Mouse (Mus musculus) heart, embryonic 14.5 days (tissue): ENCODE measurements around the gene Mecom. TPM values are rescaled to one million over a fixed set of nuclear protein-coding genes. Genes with fewer than 3 reads are reported as not detected.

Experiments used
- ATAC-seq: fragments of 200-750 bp; cut with Nextera tagmentation; 2 replicates; pipeline ENCODE4 v1.8.0; 2017; ENCODE audit warnings: low read depth, moderate TSS enrichment; ENCODE audit not compliant: insufficient number of reproducible peaks, insufficient read depth, low FRiP score
- H3K27ac ChIP-seq, 2 experiments: fragments of 200-500 bp in 1 of 2; fragments of 300-500 bp in 1 of 2; sonication (generic) in 1 of 2; replicated peaks in 1 of 2; 2 replicates each; pipeline ENCODE4 v1.5.1; 2012 to 2014; ENCODE audit warnings: low read depth in 2 of 2, low read length in 2 of 2, control low read depth in 1 of 2, mild to moderate bottlenecking in 1 of 2, mixed read lengths in 1 of 2; ENCODE audit not compliant: control insufficient read depth in 1 of 2, insufficient read depth in 1 of 2
- H3K27me3 ChIP-seq: fragments of 300-500 bp; sonication (generic); 2 replicates; pipeline ENCODE4 v1.6.1; 2014; ENCODE audit warnings: mild to moderate bottlenecking, low read length, control low read depth; ENCODE audit not compliant: control insufficient read depth, insufficient read depth
- H3K36me3 ChIP-seq: fragments of 300-500 bp; sonication (generic); 2 replicates; pipeline ENCODE4 v1.6.1; 2014; ENCODE audit warnings: mild to moderate bottlenecking, control low read depth, low read length, mixed read lengths; ENCODE audit not compliant: control insufficient read depth, insufficient read depth
- H3K4me1 ChIP-seq, 2 experiments: fragments of 200-500 bp in 1 of 2; fragments of 300-500 bp in 1 of 2; sonication (generic) in 1 of 2; 2 replicates each; pipeline ENCODE4 v1.6.1; 2012 to 2014; ENCODE audit warnings: low read length in 2 of 2, control low read depth in 1 of 2, mixed read lengths in 1 of 2; ENCODE audit not compliant: control insufficient read depth in 2 of 2, insufficient read depth in 2 of 2
- H3K4me2 ChIP-seq: fragments of 300-500 bp; sonication (generic); 2 replicates; pipeline ENCODE4 v1.6.1; 2014; ENCODE audit warnings: mild to moderate bottlenecking, low read length
- H3K4me3 ChIP-seq, 2 experiments: fragments of 200-500 bp in 1 of 2; fragments of 300-500 bp in 1 of 2; sonication (generic) in 1 of 2; 2 replicates each; pipeline ENCODE4 v1.5.1; 2012 to 2014; ENCODE audit warnings: low read length in 2 of 2, mild to moderate bottlenecking in 2 of 2, control low read depth in 1 of 2, low read depth in 1 of 2, moderate library complexity in 1 of 2; ENCODE audit not compliant: control insufficient read depth in 1 of 2, insufficient read depth in 1 of 2
- H3K9ac ChIP-seq: fragments of 300-500 bp; sonication (generic); 2 replicates; pipeline ENCODE4 v1.6.1; 2014; ENCODE audit warnings: mild to moderate bottlenecking, low read length
- H3K9me3 ChIP-seq: fragments of 300-500 bp; sonication (generic); 2 replicates; pipeline ENCODE4 v1.6.1; 2016; ENCODE audit warnings: low read length, control low read depth; ENCODE audit not compliant: control insufficient read depth
- WGBS: fragments of 180-500 bp; shearing (Covaris S2); extraction: QIAGEN DNeasy Blood & Tissue Kit; methylation state at CpG from one replicate; pipeline ENCODE4 v1.1.7; 2014; 5-methylcytosine and 5-hydroxymethylcytosine counted together
- polyA plus RNA-seq: library from polyadenylated mRNA; unstranded; fragments of >200 nt; fragmentation: Nextera tagmentation; extraction: Ambion mirVana; gene quantifications from 2 replicates; pipeline ENCODE4 v1.2.1, GENCODE M21; 2014

Gene Mecom
- polyA plus RNA-seq, 1 experiment from 2014 or later, result 23.0 TPM

DNA sequence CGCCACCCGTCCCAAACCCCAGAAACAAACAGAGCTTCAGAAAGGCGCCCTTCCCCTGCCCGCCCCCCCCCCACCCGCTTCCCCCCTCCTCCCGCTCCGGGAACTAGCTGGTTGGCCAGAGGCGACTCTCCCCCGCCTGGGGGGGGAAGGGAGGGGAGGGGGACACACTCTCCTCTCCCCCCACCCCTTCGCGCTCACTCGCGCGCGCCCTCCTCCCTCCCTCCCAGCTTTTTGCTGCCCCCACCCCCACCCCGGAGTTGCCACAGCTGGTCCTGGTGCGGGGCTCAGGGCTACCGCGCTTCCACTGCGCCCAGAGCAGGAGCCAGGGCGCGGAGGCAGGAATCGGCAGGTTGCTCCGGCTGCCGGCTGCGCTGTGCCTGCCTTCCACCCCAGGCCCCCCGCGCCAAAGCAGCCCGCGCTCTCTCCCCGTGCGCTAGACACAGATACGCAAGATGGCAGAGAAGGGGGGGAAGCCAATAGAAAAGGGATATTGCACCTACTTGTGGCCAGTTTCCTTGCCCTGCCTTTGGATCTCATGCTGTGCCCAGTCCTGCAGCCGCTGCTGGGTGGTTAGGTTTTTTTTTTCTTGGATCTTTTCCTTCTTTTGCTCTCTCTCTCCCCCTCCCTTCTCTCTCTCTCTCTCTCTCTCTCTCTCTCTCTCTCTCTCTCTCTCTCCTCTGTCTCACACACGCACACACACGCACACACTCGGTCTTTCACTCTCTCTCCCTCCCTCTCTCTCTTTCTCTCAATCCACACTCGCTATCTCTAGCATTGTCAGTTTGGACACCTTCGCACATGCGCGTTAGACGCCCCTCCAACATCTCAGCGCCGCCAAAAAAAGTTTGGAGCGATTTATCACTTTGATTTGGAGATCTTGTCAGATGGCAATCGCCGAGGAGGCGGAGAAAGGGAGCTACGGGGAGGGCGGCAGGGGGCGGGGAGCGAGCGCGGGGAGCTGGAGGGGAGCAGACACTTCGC, 38.6 kb downstream of the Mecom start:
- WGBS, result 1% methylated on average over 47 of the region's 55 CpGs
- Histone ChIP-seq H3K4me1 (peaks cover 7 to 14% of the 10 kb centered on the region in 2 experiments), H3K4me3 (peak overlapping the region; percentile 69 to 71), H3K27me3 (peaks cover 56% of the 10 kb centered on the region), H3K36me3 (no peaks in the 10 kb centered on the region), H3K9me3 (no peaks in the 10 kb centered on the region), H3K9ac (peak overlapping the region; percentile 80), H3K4me2 (peak overlapping the region; percentile 94), H3K27ac (peak overlapping the region; percentile 90 to 91)
- ATAC-seq, result peak; percentile 22

DNA sequence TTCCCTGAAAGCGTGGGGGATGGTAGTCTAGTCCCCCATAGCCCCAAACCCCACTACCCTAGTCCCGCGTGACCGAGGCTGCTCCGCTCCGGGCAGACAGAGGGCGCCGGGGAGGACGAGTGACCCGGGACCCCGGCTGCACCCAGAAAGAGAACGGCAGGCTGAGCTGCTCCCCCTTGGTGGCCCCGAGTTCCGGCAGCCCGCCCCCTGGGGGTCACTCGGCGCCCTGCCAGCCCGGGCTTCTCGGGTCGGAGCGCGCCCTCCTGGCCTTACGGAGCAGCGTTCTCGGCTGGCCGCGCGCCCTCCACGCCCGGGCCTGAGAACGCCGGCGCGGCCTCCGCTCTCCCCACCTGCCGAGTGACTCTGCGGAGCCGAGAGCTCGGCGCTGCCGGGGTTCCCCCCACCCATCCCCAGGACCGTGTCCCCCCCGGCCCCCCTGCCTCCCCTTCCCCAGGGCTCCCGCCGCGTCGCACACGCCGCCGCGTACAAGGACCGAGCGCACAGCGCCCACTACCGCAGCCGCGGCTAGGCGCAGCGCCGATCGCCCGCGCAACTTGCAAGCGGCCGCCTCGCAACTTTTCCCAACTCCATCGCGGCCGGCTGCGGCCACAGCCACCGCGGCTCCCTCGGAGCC, 39.4 kb downstream of the Mecom start:
- peaks cover 11 to 18% of the 10 kb centered on the region in 2 experiments for H3K4me1 ChIP-seq
- WGBS, result under 1% methylated on average over 52 of the region's 73 CpGs
- ATAC-seq, result peak; percentile 76
- no peaks in the 10 kb centered on the region for H3K9me3 ChIP-seq
- peak overlapping the region; percentile 69 to 71 for H3K4me3 ChIP-seq
- peaks cover 52% of the 10 kb centered on the region for H3K27me3 ChIP-seq
- peak overlapping the region; percentile 89 to 91 for H3K27ac ChIP-seq
- H3K36me3 ChIP-seq, result no peaks in the 10 kb centered on the region
- peak overlapping the region; percentile 80 for H3K9ac ChIP-seq
- H3K4me2 ChIP-seq, result peak overlapping the region; percentile 94

DNA sequence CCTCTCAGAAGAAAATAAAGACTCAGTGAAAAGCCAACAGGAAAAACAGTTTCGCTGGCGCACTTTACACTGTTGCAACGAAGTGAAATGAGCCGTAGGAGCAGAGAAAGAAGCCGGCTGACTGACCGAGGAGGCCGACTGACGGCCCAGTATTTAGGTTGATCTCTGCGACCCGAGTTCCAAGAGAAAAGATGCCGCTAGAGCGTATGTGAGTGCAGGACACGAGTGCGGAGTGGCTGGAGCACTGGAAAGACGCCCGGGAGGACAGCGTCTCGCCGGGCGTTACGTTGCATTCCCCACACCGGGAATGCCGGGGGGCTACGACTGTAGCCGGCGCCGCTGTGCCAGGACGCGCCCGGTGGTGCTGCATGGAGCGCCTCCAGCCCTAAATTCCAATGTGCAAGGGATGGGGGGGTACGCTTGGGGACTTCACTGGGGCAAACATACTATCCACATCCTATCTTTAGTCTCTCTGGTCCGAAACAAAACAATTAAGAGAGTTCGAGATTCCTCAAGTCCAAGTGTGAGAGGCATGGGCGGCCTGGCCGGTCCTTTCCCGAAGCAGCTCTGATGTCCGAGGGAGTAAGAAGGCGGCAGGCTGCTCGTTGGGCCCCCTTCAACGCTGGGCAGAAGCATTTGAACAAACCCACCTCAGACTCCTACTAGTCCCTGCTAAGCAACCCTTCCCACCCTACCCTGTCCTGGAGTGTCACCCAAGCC, 40.1 kb downstream of the Mecom start:
- Histone ChIP-seq H3K4me3 (peak overlapping the region; percentile 69 to 71), H3K9ac (peak overlapping the region; percentile 80), H3K27ac (peak overlapping the region; percentile 89 to 91), H3K4me1 (peaks cover 11 to 18% of the 10 kb centered on the region in 2 experiments), H3K4me2 (peak overlapping the region; percentile 94), H3K36me3 (no peaks in the 10 kb centered on the region), H3K27me3 (peaks cover 45% of the 10 kb centered on the region), H3K9me3 (no peaks in the 10 kb centered on the region)
- WGBS, result under 1% methylated on average over 41 of the region's 41 CpGs
- no peak for ATAC-seq

DNA sequence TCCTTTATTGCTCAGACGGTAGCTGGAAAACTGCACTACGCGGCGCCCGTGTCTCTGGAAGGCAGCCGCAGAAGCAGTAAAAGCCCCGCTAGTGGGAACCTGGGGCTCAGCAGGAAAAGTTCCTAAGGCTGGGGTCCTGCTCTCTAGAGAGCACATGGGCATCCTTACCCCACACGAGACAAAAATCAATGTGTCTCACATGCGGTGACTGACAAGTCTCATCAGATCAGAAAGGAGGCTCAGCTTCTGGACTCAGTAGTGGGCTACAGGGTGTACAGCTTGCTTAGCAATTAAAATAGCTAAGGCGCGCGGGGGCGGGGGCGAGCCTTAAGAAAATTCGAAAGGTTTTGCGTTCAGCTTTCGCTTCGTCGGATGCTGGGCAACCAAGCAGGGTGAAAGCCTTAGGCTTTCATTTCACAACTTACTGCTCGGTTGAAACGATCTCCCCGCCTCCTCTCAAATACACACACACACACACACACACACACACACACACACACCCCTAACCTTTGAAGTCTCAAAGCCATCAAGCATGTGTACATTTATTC, 40.7 kb downstream of the Mecom start:
- Histone ChIP-seq H3K27me3 (peaks cover 38% of the 10 kb centered on the region), H3K9ac (peak overlapping the region; percentile 80), H3K4me1 (peaks cover 11 to 18% of the 10 kb centered on the region in 2 experiments), H3K36me3 (no peaks in the 10 kb centered on the region), H3K4me2 (peak overlapping the region; percentile 94), H3K4me3 (peak overlapping the region; percentile 69 to 71), H3K27ac (peak overlapping the region; percentile 89 to 91), H3K9me3 (no peaks in the 10 kb centered on the region)
- WGBS, result under 1% methylated on average over 22 of the region's 22 CpGs
- ATAC-seq, result no peak

DNA sequence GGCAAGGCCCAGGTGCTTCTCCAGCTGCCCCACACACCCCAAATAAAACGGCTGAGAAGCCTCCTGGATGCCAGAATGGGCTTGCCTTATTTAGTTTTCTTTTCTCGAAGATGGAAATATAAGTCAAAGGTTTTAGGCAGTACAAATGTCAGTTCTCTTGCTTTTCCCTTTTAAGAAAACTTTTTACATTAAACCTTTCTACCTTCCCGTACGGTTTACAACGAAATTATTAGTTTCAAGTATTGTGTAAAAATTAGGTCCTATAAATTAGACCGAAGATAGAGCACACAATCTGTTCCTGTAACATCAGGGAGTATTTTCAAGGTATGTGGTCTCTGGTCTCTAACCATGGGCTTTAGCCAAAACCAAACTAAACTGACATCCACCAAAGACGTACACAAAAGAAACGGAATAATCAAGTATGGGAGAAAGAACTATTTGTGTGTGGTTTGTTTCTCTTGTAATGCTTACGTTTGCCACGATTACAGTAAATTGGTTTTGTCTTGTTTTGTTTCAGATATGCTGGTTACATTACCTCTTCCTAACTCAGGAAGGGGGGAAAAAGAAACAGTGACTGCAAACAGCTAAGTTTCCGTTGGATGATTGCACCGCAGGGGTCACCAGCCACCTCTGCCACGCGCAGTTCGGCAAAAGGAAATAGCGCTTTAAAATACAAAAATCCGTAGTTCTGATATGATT, 41.3 kb downstream of the Mecom start:
- Histone ChIP-seq H3K4me2 (peak overlapping the region; percentile 94), H3K9me3 (no peaks in the 10 kb centered on the region), H3K36me3 (no peaks in the 10 kb centered on the region), H3K27me3 (peaks cover 32% of the 10 kb centered on the region), H3K27ac (peak overlapping the region; percentile 89 to 91), H3K4me3 (peak overlapping the region; percentile 69 to 71), H3K9ac (peak overlapping the region; percentile 80), H3K4me1 (peaks cover 11 to 18% of the 10 kb centered on the region in 2 experiments)
- no peak for ATAC-seq
- 12% methylated on average over 17 of the region's 17 CpGs for WGBS

DNA sequence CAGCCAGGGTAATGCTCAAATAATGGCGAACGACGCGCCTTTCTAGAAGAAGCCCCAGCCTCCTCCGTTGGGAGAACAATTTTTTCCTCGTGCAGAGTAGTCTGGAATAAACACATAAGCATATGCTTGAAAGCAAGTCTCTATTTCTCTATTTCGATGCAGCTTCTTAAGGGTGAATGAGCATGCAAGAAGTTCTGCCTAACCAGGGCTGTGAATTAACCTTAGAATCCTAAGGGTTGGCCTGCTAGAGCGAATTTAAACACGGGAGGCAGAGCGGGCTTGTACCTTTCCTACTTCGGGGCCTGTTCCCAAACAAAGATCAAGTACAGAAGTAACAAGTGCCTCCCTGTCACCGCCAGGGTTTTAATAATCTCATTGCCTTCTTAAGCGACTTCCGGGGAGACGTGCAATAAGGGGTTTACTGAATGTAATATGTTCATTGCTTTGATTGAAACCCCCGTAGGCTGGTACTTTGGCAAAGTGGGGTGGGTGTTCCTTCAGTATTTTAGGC, 42.0 kb downstream of the Mecom start:
- Histone ChIP-seq H3K9ac (peak overlapping the region; percentile 40), H3K27me3 (peaks cover 25% of the 10 kb centered on the region), H3K36me3 (no peaks in the 10 kb centered on the region), H3K27ac (peak overlapping the region in 1 of 2 experiments; percentile 26; a peak in 1 of 4 replicates), H3K4me3 (no peak overlapping the region), H3K9me3 (no peaks in the 10 kb centered on the region), H3K4me2 (peak overlapping the region; percentile 94), H3K4me1 (peaks cover 11 to 18% of the 10 kb centered on the region in 2 experiments)
- no peak for ATAC-seq
- WGBS, result 38% methylated on average over 16 of the region's 16 CpGs
